Mouse (Mus musculus): Measurements from ENCODE around the gene Rnf222. TPM values are rescaled to one million over a fixed set of nuclear protein-coding genes. Genes with fewer than 3 reads are reported as not detected.

Rnf222 gene
- polyA plus RNA-seq, 1 experiment, result not detected

DNA sequence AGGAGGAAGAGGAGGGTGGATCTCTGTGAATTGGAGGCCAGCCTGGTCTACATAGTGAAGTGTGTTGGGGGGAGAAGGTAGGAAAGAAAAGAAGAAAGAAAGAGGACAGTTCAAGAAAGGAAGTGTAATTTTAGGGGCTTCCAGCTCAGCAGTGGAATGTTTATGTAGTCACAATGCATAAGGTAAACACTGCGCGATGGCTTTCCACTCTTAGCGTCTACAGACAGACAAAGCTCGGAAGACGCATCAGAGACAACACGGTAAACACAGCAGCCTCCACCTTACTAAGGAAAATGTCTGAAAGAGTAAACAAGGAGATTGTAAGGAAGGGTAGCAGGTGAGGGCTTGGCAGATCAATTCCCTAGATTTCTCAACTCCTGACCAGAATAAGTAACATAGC lies 41.6 kb downstream of the Rnf222 start:
- no peak for TF ChIP-seq GATA1 (IDR thresholded peaks at IDR 0.05; ENCODE audit: low read length)

GRCm38 (mm10) chr11:68933885-68934507 lies 45.6 kb downstream of the Rnf222 start:
- no peak for TF ChIP-seq GATA1 (IDR thresholded peaks at IDR 0.05; ENCODE audit: low read length)

DNA sequence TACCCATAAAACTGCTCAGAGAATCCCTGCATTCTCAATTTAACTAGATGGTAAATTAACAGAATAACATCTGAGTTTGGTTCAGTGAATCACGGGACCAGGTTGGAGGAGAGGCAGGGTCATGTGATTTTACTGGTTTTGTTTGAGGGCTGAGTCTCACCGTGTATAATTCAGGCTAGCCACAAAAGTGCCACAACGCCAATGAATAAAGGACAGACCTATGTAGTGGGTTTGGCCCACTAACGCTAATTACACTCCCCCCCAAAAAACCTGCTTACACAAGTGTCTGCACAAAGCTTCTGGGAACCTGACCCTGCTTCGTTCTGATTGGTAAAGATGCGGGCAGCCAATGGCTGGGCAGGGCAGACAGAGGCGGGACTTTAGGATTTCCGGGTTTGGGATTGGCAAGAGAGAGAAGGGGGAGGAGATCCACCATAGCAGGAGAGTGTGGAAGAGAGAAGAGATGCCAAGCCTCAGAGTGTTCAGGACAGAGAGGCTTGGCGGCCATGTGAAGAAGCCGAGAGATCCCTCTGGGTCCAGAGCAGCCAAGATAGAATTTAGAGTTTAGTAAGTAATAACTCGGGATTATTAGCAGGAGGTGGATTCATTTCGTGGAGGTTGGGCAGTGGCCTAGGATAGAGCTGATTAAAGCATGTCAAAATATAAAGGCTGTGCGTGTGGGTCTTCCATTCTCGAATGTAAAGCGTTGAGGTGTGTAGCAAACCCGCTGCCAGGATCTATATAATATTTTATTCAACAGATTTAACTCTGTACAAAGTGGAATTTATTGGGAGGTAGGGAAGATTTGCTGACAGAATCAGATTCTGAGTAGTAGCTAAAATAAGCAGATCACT lies 51.3 kb downstream of the Rnf222 start:
- TF ChIP-seq GATA1 (IDR thresholded peaks at IDR 0.05; ENCODE audit: low read length), result no peak

DNA sequence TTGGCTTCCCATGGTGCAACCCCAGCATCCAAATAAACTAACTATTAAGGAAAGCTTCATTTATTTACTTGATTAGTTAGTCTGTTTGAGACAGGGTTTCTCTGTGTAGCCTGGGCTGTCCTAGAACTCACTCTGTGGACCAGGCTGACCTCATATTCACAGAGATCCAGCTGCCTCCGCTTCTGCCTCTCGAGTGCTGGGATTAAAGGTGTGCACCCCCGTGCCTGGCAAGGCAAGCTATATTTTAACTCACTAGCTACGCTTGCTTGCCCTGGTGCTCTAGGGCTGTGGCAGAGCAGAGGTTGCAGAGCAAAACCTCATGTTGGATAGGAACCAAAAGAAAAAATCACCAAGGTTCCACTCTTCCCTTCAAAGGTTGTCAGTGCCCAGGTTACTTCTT lies 52.2 kb downstream of the Rnf222 start:
- TF ChIP-seq GATA1 (IDR thresholded peaks at IDR 0.05; ENCODE audit: low read length), result no peak

GRCm38 (mm10) chr11:68942731-68943130 lies 54.4 kb downstream of the Rnf222 start:
- no peak for TF ChIP-seq GATA1 (IDR thresholded peaks at IDR 0.05; ENCODE audit: low read length)

- TF ChIP-seq GATA1 (IDR thresholded peaks at IDR 0.05; ENCODE audit: low read length), result no peak
Measured at GRCm38 (mm10) chr11:68945245-68945644, 56.9 kb downstream of the Rnf222 start.

Other genes with a start within 250 kb of the Rnf222 start
- not detected in 2 replicates for gene Myh10, start 197.0 kb upstream of the Rnf222 start, polyA plus RNA-seq (2012)
- 29.4 and 40.1 TPM in 2 replicates for gene Ndel1, start 16.7 kb upstream of the Rnf222 start, polyA plus RNA-seq (2012)
- 180 and 197 TPM in 2 replicates for gene Rpl26, start 13.0 kb downstream of the Rnf222 start, polyA plus RNA-seq (2012)
- gene Odf4, start 38.5 kb downstream of the Rnf222 start, polyA plus RNA-seq (2012), result not detected in 2 replicates
- gene Arhgef15, start 68.9 kb downstream of the Rnf222 start, polyA plus RNA-seq (2012), result not detected in 2 replicates
- gene Slc25a35, start 79.6 kb downstream of the Rnf222 start, polyA plus RNA-seq (2012), result 1.2 and 1.5 TPM in 2 replicates
- gene Rangrf, start 86.6 kb downstream of the Rnf222 start, polyA plus RNA-seq (2012), result 11.1 and 12.8 TPM in 2 replicates
- gene Pfas, start 119.9 kb downstream of the Rnf222 start, polyA plus RNA-seq (2012), result 31.5 and 37.6 TPM in 2 replicates
- gene Ctc1, start 127.4 kb downstream of the Rnf222 start, polyA plus RNA-seq (2012), result 39.7 and 70.1 TPM in 2 replicates
- gene Aurkb, start 157.1 kb downstream of the Rnf222 start, polyA plus RNA-seq (2012), result 217 and 345 TPM in 2 replicates
- gene Borcs6, start 171.2 kb downstream of the Rnf222 start, polyA plus RNA-seq (2012), result 20.5 and 25.2 TPM in 2 replicates
- gene Tmem107, start 182.3 kb downstream of the Rnf222 start, polyA plus RNA-seq (2012), result 55.6 and 63.5 TPM in 2 replicates
- 32.2 and 39.6 TPM in 2 replicates for gene Vamp2, start 199.9 kb downstream of the Rnf222 start, polyA plus RNA-seq (2012)
- 25.0 and 26.2 TPM in 2 replicates for gene Per1, start 206.7 kb downstream of the Rnf222 start, polyA plus RNA-seq (2012)
- 0.80 and 1.4 TPM in 2 replicates for gene Hes7, start 231.9 kb downstream of the Rnf222 start, polyA plus RNA-seq (2012)
- gene 9130213A22Rik, start 234.0 kb downstream of the Rnf222 start, polyA plus RNA-seq (2012), result 0.09 and 0.10 TPM in 2 replicates
- gene Aloxe3, start 237.3 kb downstream of the Rnf222 start, polyA plus RNA-seq (2012), result not detected in 2 replicates